Mouse (Mus musculus) kidney, adult 2 months (tissue): ENCODE results near the gene 1700019N19Rik. TPM values are rescaled to one million over a fixed set of nuclear protein-coding genes. Genes with fewer than 3 reads are reported as not detected.

Experiments
- DNase-seq: peaks from one replicate; pipeline ENCODE4 v3.0.0; 2021
- H3K27ac ChIP-seq: fragments of 200-500 bp; 2 replicates; pipeline ENCODE4 v1.5.1; 2012; ENCODE audit warnings: low read depth, low read length, control low read depth, inconsistent platforms; ENCODE audit not compliant: insufficient read depth
- H3K27me3 ChIP-seq: fragments of 200-500 bp; replicated peaks from 2 replicates; pipeline ENCODE4 v1.6.1; 2012; ENCODE audit warnings: mild to moderate bottlenecking, moderate library complexity, low read length, inconsistent platforms; ENCODE audit not compliant: control insufficient read depth, insufficient read depth
- H3K36me3 ChIP-seq: fragments of 200-500 bp; 2 replicates; pipeline ENCODE4 v1.6.1; 2012; ENCODE audit warnings: mild to moderate bottlenecking, moderate library complexity, low read length, inconsistent platforms; ENCODE audit not compliant: control insufficient read depth, insufficient read depth
- H3K4me1 ChIP-seq: fragments of 200-500 bp; 2 replicates; pipeline ENCODE4 v1.6.1; 2011; ENCODE audit warnings: low read length; ENCODE audit not compliant: control insufficient read depth, insufficient read depth
- H3K4me3 ChIP-seq: fragments of 200-500 bp; 2 replicates; pipeline ENCODE4 v1.5.1; 2011; ENCODE audit warnings: mild to moderate bottlenecking, low read depth, low read length, control low read depth; ENCODE audit not compliant: insufficient read depth
- CTCF ChIP-seq: fragments of 200-500 bp; conservative IDR thresholded peaks from 2 replicates; pipeline ENCODE4 v1.5.1; 2011; ENCODE audit warnings: low read depth, mild to moderate bottlenecking, control low read depth, low read length, moderate library complexity, mixed read lengths; ENCODE audit not compliant: insufficient read depth, insufficient read length
- POLR2A ChIP-seq: fragments of 200-500 bp; IDR thresholded peaks from one replicate; pipeline ENCODE4 v1.6.1; 2011; ENCODE audit warnings: low read depth, low read length, control low read depth
- WGBS: fragments of 180-500 bp; shearing (Covaris S2); methylation state at CpG from one replicate; pipeline ENCODE4 v1.1.7; 2018; 5-methylcytosine and 5-hydroxymethylcytosine counted together
- polyA plus RNA-seq: library from polyadenylated mRNA; depleted of rRNA; stranded (reverse); fragments of >200 nt; gene quantifications from 2 replicates; pipeline ENCODE4 v1.2.3, GENCODE M21; 2012

The 1700019N19Rik gene
- polyA plus RNA-seq, 1 experiment: 0.16 TPM

- no peak for TF ChIP-seq CTCF
- TF ChIP-seq POLR2A: no peak
- Histone ChIP-seq H3K4me1 (peaks cover 12% of the 10 kb centered on the region; the same call in 1 of the 2 replicates), H3K27me3 (no peaks in the 10 kb centered on the region), H3K36me3 (no peaks in the 10 kb centered on the region), H3K27ac (no peak overlapping the region), H3K4me3 (no peak overlapping the region)
- DNase-seq: no peak
- 93% methylated on average over 9 of the region's 9 CpGs for WGBS
These were observed 37.1 kb upstream of the 1700019N19Rik start for GRCm38 (mm10) chr19:58831280-58831922.

- no peak for DNase-seq
- H3K27ac ChIP-seq: no peak overlapping the region
- H3K4me3 ChIP-seq: no peak overlapping the region
- H3K4me1 ChIP-seq: peaks cover 12% of the 10 kb centered on the region; the same call in 1 of the 2 replicates
- TF ChIP-seq POLR2A (no peak), CTCF (no peak)
- no peaks in the 10 kb centered on the region for H3K27me3 ChIP-seq
- 87% methylated on average over 7 of the region's 7 CpGs for WGBS
- H3K36me3 ChIP-seq: no peaks in the 10 kb centered on the region
These were observed 35.9 kb upstream of the 1700019N19Rik start for GRCm38 (mm10) chr19:58830182-58830581.

- TF ChIP-seq POLR2A (no peak), CTCF (no peak)
- peaks cover 10% of the 10 kb centered on the region; the same call in 1 of the 2 replicates for H3K4me1 ChIP-seq
- no peak overlapping the region for H3K27ac ChIP-seq
- peak; percentile 81 for DNase-seq
- 75% methylated on average over 5 of the region's 5 CpGs for WGBS
- H3K4me3 ChIP-seq: no peak overlapping the region
- H3K36me3 ChIP-seq: no peaks in the 10 kb centered on the region
- H3K27me3 ChIP-seq: no peaks in the 10 kb centered on the region
These were observed 35.3 kb upstream of the 1700019N19Rik start for GRCm38 (mm10) chr19:58829575-58829974.

- no peak for DNase-seq
- WGBS: 65% methylated on average over 7 of the region's 7 CpGs
- TF ChIP-seq POLR2A (no peak), CTCF (no peak)
- no peak overlapping the region for H3K4me3 ChIP-seq
- H3K4me1 ChIP-seq: peaks cover 8% of the 10 kb centered on the region; the same call in 1 of the 2 replicates
- no peaks in the 10 kb centered on the region for H3K27me3 ChIP-seq
- no peaks in the 10 kb centered on the region for H3K36me3 ChIP-seq
- H3K27ac ChIP-seq: no peak overlapping the region
These were observed 33.4 kb upstream of the 1700019N19Rik start for GRCm38 (mm10) chr19:58827656-58828055.

- Histone ChIP-seq H3K4me3 (no peak overlapping the region), H3K36me3 (no peaks in the 10 kb centered on the region), H3K27me3 (no peaks in the 10 kb centered on the region), H3K27ac (no peak overlapping the region), H3K4me1 (peaks cover 3% of the 10 kb centered on the region; the same call in 1 of the 2 replicates)
- TF ChIP-seq CTCF (no peak), POLR2A (no peak)
- WGBS: 80% methylated on average over 1 of the region's 1 CpGs
- no peak for DNase-seq
These were observed 30.1 kb upstream of the 1700019N19Rik start for GRCm38 (mm10) chr19:58824316-58824715.

- WGBS: 85% methylated on average over 3 of the region's 3 CpGs
These were observed 29.0 kb upstream of the 1700019N19Rik start for GRCm38 (mm10) chr19:58823301-58823700.

GRCm38 (mm10) chr19:58822454-58823200, 28.4 kb upstream of the 1700019N19Rik start:
- H3K4me3 ChIP-seq: no peak overlapping the region
- WGBS: 53% methylated on average over 20 of the region's 20 CpGs
- H3K36me3 ChIP-seq: no peaks in the 10 kb centered on the region
- no peaks in the 10 kb centered on the region for H3K27me3 ChIP-seq
- H3K4me1 ChIP-seq: no peaks in the 10 kb centered on the region
- TF ChIP-seq POLR2A: no peak
- no peak for TF ChIP-seq CTCF
- peak; percentile 78 for DNase-seq
- no peak overlapping the region for H3K27ac ChIP-seq

More at GRCm38 (mm10) chr19:58823301-58823700, 29.0 kb upstream of the 1700019N19Rik start:
- no peaks in the 10 kb centered on the region for H3K36me3 ChIP-seq
- H3K4me1 ChIP-seq: no peaks in the 10 kb centered on the region
- DNase-seq: no peak
- TF ChIP-seq CTCF (no peak), POLR2A (no peak)
- no peak overlapping the region for H3K27ac ChIP-seq
- H3K4me3 ChIP-seq: no peak overlapping the region
- no peaks in the 10 kb centered on the region for H3K27me3 ChIP-seq
